Mouse (Mus musculus) hindlimb bud, embryonic 11.5 days (tissue): Measurements from ENCODE around the gene Gm13102.
"Not testable (repeated sequence)": the region's sequence is repeated elsewhere in the genome, so short reads cannot be mapped to it uniquely, and the experiment has no call there.

Source experiments
- DNase-seq: peaks from one replicate; pipeline ENCODE4 v3.0.0-alpha.2; 2012; ENCODE audit warnings: low read depth, low spot score; ENCODE audit errors: extremely low spot score

Gm13102 gene

DNA sequence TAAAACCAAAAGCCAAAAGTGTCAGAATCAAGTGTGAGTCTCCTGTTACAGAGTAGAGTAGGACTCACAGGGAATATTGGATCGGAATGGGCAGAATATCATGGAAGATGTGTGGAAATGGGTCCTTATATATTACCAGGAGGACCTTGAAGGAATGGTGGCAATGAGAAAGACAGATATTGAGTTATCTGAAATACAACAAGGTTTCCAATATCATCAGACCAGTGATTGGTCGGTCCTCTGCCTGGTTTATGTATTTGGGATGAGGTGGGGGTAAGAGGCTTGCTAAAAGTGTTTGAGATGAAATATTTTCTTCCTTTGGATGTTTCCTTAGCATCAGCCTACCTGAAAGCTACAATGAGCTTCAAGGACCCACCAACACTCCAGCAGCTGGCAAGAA lies at the start of gene Gm13102:
TSS of gene Gm13102 (plus strand) at position 301 of the 400 bp plus-strand sequence.
- DNase-seq = not testable (repeated sequence)

DNA sequence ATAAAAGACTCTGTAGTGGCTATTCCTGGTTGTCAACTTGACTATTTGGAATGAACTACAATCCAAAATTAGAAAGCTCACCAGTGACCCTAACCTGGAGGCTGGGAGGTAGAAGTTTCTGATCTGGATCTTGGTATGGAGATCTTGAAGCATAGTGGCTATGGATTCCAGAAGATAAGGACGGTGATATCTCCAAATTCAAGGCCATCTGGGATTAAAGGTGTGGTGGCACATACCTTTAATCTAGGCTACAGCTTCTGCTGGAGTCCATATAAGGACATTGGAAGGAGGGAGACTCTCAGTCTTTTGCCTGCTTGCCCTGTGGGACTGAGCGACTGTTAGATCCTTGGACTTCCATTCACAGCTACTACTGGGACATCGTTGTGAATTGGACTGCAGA lies 47.4 kb upstream of the Gm13102 start, which contains the start of gene Pramel4:
TSS of gene Pramel4 (plus strand) at position 301 of the 400 bp plus-strand sequence.
- not testable (repeated sequence) for DNase-seq
